Mouse (Mus musculus): ENCODE results near the gene Bmper.

The Bmper gene

DNA sequence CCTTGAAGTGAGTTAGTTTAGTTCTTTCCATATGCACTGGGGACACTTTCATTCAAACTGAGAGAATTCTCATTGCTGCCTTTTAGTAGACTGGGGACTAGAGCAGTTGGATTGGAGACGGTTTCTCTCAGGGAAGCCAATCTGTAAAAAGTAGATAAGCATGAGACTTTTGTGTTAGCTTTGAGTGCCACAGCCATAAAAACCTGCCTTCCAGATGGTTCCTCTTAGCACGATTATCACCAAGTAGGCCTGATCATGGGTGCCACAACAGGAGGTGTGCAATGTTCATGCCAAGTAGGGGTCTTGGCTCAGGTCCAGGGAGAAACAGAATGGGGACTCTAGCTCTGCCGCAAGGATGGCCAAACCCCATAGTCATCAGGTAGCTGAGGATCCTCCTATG is 210.4 kb downstream of the Bmper start:
- no peak for DNase-seq (ENCODE audit: low spot score in 2 of 2)

DNA sequence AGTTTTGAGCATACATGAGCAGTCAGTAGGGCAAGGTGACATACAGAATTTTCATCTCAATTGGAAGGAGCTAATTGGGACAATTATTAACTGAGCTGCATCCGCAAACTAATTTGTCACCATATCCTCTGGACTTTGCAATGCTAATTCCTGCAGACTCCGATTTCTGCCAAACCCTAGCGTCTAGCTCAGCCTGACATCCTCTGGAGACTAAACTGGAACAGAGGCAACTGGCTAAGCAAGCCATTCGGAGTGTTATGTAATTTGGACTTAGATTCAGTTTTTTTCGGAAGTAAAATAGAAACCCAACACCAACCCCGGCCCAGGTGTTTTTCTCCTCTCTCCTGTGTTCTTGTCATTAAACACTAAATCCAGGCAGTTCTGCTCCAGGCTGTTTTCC is 213.9 kb downstream of the Bmper start:
- no peak for DNase-seq (ENCODE audit: low spot score in 2 of 2)

DNA sequence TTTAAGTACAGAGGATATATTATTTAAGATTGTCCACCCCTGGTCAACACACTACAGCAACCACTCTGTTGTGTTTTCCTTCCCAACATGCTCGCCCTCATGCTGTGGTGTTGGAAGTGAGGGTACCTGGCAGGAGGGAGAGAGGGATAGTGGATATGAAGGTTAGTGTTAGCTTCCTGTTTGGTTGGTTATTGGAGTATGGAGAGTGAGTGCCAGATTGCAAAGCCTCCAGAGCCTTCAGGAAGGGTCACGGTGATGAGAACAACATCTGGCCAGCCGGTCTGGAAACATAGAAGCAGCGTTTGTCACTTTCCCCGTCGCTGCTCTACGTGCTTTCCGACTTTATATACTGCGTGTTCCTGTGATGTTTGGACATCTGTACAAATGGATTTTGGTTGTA is 215.8 kb downstream of the Bmper start:
- no peak for DNase-seq (ENCODE audit: low spot score in 2 of 2)

DNA sequence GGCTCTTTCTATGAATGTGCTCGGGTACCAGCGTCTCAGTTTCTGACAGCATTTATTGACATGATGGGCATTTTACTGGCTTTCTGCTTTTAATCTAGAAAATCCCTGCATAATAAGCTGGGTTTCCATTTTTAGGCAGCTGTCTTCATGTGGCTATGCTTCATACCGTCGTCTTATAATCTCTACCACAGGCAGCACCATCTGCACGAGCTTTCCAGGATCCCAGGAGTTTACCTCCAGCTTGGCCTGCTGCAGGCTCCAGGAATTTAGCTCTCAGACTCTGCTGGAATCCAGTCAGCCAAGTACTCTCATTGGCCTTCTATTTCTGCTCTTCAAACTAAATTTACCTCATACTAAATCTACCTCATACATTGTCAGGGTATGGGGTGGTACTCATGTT is 219.3 kb downstream of the Bmper start:
- no peak for DNase-seq (ENCODE audit: low spot score in 2 of 2)

DNA sequence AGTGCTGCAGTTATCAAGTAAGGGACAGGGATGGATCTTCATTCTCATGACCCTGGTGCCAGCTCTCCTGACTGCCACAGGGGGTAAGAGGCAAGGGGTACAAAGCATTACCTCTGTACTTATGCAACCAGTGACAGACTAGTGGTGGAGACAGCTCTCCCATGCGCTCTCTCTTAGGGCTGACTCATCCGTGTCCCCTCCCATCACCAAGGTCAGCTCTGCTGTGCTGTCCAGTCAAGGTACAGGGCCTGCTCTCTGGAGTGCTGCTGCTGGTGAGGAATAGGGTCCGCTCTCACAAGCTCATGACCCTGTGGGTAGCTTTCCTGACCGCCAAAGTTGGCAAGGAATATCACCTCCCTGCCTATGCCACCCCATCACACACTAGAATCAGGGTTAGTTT is 222.1 kb downstream of the Bmper start:
- DNase-seq (ENCODE audit: low spot score in 2 of 2) = no peak

DNA sequence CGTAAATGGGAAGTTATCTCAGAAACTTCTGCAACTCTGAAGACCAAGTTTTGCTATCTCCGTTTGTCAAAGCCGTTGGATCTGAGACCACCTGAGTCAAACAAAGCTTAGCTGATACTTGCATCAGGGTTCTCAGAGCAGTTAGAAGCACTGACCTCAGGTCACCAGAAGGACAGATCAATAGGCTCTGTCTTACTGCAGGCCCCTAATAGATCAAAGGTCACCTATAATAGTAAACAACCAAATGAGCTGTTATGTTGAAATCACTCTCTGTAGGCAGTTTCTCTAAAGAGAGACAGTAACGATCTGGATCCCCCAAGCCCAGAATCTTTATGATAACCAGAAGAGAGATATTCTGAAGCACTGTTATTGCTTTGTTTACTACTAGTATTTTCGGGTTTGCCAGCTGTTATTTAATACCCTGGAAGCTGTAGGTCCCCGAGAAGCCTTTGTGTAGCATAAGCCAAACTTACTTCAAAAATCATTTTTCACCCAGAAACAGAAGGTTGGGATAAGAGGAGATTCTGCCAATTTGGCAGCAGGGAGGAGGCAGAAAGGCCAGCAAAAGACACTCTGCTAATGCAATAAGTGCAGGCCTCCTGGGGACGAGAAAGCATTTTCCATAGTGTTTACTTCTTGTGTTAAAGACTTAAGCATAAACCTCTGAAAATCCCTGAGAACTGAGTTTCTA is 224.5 kb downstream of the Bmper start:
- DNase-seq (ENCODE audit: low spot score in 2 of 2) = no peak

DNA sequence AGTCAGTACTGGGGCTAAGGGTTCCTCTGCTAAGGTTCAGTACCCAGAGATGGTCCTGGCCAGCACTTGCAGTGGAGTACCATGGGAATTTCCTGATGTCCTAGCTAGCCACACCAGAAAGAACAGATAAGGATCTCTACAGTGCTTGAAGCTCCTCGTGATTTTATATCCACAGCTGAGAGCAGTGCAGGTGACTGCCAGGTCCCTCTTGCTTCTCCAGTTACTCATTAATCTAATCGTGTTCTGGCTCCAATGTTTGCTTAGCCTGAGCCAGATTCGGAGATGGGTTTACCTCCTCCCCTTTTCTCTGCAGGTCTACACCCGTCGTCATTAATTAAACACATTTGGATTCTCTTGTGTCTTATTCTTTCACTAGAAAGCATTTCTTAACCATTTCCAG is 230.4 kb downstream of the Bmper start:
- DNase-seq (ENCODE audit: low spot score in 2 of 2) = no peak

DNA sequence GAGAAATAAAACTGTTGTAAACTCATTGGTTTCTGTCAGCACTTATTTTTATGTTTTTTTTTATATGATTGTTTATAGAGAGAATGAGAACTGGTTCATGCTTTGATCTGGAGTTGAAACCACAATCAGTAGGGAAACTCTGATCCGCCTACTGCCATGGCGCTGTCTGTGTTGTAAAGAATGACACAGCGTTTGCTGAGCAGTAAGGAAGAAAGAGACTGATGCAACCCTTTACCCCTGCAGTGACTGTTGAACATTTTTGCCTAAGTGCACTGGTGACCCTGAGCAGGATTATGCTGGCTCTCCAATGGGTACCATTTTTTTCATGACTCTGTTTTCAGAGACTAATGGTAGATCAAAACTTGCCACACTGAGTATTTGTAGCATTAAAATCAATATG is 234.3 kb downstream of the Bmper start:
- no peak for DNase-seq (ENCODE audit: low spot score in 2 of 2)

DNA sequence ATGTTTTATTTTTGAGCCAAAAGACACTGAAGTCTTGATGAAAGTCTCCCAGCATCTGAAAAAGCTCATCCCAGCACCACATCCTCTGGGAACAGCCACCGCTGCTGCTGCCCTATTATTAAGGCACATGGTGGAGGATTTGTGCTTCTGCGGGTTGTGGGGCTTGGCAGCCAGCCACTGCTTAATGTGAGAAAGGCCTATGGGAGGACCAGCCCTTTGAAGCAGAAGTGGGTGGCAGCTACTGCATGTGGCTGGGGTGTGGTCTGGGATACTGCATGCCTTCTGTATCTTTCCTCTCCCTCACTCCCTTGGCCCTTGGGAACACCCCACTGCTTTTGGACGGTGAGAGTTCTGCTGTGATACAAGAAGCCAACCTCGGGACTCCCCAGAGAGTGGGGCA is 237.8 kb downstream of the Bmper start:
- no peak for DNase-seq (ENCODE audit: low spot score in 2 of 2)

DNA sequence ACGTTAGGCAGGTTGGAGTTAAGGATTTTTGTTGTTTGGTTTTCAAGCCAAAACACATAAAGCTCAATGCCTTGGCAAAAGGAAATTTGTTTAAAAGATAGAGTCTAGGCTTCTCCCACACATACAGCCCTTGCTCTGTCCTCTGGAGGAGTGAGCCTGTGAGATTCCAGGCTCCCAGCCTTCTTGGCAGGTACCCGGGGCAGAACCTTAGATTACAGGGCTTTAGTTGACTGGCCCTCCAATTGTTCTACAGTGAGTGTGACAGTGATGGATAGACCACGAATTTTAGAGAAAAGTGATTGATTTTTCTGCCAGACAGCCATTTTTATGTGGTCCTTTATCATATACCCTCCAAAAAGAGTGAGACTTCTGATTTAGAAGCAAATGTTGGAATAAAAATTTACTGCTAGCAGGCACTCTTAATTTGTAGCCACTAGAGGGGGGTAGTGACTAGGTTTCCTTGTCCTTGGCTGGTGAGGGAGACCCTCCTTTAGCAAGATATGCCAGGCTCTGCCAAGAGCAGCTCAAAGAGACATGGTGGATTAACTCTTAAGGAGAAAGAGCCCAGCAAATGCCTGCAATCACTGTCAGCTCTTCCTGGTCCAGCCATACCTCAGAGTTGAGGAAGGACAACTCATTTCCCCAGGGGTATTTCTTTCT is 240.2 kb downstream of the Bmper start:
- no peak for DNase-seq (ENCODE audit: low spot score in 2 of 2)

DNA sequence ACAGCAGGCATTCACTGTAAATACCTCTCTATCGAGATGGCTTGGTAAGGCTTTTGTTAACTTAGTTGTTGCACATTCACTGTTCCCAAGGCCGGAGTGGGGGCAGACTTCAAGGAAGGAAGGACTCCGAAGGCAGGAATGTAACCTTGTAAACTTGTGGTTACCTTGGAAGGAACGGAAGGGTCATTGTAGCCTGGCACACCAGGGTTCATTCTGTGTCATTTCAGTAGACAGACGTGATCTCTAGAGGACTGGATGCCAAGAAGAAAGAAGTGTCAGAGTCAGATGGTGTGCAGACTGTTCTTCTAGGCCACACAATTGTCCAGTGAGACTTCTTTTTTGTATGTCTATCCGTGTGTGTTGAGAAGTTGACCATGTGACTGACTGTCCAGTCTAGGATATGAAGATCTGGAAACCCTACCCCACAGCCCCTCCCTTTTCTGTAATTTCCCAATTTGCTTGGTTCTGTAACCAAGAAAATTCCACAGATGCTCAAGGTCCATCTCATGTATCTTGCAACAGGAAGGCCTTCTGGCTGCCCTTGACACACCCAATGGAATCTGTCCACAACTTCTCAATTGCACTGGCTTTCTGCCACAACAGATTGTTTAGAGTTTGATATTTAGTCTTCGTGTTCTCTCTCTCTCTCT is 242.2 kb downstream of the Bmper start:
- no peak for DNase-seq (ENCODE audit: low spot score in 2 of 2)

DNA sequence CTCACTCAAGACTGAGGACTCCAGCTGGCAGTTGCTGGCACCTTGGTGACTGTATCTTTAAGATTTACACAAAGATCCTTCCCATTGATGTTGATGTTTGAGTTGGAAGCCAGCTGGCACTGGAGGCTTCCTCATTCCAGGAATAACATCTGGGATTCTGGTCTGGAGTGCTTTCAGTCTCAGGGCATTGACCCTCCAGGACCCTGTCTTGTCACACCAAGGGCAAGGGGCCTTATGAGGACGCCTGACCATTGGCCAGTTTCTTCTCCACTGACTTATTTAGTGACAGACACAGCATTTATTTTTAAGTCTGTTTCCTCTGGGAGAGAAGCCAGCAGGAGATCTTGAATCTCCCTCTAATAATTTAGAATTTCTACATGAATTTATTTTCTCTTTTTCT is 247.0 kb downstream of the Bmper start:
- DNase-seq (ENCODE audit: low spot score in 2 of 2) = no peak

DNA sequence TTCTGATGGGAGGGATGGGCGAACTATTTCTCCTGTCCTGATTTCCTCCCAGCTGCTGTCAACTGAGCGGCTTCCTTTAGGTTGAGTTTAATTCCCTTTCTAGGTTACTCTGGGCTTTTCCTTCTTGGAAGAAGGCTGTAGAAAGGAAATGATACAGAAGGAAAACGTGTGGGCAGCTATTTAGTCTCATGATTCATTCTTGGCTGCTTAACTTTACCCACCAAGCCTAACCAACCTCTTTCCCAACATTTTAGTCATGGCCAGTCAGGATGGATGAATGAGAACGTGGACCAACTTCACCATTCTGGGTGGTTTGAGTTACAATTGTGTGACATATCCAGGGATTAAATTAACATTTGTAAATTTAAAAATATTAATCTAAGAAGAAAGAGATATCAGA is 263.0 kb downstream of the Bmper start:
- DNase-seq (ENCODE audit: low spot score in 2 of 2) = no peak

DNA sequence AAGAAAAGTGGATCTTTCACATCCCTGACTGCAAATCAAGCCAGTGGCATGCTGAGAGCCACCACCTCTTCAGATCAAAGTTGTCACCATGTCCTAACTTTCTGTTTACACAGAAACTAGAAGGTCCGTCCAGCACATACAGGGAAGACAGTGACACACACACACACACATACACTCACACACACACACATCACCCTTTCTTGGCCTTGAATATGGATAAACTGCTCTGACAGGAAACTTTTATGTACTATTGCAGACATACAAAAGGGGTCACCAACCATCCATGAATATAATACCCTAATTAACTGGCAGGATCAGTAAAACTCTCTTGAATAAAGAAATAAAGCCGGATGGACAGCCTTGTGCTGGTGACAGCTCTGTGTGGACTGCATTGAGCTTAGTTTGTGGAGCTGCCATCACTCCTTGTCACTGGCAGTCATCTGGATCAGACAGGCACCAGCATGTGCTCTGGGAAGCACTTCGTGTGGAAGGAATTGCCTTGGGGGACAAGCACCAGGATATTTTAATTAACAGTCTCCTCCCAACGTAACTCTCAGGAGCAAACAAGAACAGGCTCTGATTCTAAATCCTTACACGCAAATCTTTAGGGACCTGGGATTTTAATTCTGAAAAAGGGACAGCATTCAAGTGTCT is 264.0 kb downstream of the Bmper start:
- no peak for DNase-seq (ENCODE audit: low spot score in 2 of 2)

DNA sequence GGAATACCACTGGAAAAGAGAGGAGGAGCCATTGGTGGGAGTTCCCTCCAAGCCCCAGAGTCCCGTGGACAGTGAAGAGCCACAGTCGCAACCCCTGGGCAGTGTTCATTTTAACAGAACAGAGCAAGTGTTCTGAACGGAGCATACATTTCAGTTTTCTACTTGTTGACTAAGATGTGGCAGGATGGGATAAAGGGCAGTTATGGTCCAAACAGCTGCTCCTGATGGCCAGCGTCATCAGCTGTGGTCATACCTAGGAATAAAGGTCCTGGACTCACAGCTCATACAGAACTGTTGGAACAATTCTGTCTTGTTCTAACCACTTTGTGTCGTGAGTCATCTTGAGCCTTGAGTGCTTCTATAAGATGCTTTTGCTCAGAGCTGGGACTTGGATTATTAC is 265.4 kb downstream of the Bmper start:
- no peak for DNase-seq (ENCODE audit: low spot score in 2 of 2)

DNA sequence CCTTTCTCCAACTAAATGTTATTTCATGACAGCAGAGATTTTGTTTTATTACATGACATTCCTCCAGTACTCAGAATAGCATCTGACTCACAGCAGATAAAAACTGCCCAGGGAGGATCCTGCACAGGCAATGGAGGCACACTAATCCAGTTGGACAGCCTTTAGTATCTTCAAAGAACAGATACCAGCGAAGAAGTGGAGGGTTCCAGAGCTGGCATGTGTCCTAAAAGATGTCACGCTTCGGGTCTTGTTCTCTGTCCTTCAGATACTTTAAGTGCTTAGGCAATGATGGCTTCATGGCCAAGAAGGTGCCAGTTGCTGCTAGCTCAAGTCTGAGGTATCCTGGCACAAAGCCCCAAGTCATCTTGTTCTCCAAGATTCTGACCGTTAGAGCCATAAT is 272.5 kb downstream of the Bmper start:
- no peak for DNase-seq (ENCODE audit: low spot score in 2 of 2)

DNA sequence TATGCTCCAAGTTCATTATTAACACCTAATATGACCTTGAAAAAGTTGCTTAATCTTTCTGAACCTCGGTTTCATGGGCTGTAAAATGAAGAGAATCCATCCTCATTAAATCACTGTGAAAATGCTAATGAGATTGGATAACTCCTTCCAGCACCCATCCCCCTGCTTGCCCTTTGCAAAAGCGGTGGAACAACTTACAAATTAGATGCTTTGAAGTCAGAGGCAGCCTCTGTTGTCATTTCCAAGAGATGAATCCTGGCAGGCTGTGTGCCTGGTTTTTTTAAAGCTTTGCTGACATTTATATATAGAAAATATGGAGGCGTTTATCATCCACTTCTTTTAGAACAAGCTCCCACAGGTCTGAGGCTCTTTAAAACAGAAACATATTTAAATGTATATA is 274.8 kb downstream of the Bmper start:
- DNase-seq (ENCODE audit: low spot score in 2 of 2) = no peak

DNA sequence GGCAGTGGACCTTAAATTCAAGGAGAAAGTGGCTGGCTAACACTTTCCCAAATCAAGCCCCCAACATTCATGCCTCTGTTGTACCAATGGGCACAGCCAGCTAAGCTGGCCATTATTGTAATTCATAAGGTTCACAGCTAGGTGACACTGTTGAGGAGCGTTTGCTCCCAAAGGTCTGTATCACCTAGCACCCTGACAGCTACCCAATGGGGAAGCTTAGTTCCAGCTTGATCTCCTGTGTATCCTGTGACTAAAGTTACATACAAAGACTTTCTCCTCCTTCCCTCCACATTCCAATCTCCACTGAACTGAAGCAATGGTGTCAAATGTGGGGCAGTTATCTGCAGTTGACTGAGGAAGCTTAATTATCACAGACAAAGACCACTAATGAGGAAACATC is 311.0 kb downstream of the Bmper start:
- no peak for DNase-seq (ENCODE audit: low spot score in 2 of 2)

Measured in spleen, postnatal 14 days (tissue).